Comparison of ENCODE assay signal across 10 mouse cellular contexts in the genomic region with DNA sequence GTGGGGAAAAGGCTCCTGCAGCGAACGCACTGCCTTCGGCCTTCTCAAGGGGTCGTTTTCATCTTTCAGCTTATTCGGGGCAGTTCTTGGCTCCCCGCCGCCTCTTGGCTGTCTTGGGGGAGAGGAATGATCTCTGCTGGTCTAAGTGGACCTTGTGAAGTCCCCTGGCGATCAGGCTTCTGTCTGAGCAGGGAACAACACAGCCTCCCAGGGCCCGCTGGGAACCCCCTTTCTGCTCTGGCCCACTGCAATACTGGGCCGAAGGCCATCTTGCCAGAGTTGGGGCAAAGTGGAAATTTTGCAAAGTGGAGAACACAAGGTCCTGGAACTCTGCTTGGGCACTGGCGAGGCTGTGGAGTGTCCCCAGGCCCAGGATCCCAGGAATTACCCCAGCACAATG. TPM values are rescaled to one million over a fixed set of nuclear protein-coding genes. Genes with fewer than 3 reads are reported as not detected.
DNase-seq lines count a peak whose midpoint lies in the region; ATAC-seq and TF ChIP-seq lines count a peak whose summit lies in the region.
"Had no signal": no experiment of that assay in that cellular context is flagged by ENCODE, and none has a peak within 500 bp of the region (broad histone marks: within the 10 kb centered on the region; RNA-seq: fewer than 3 reads in every experiment).

No protein-coding gene starts in this region.

- no peaks in the 10 kb centered on the region for H3K9me3 ChIP-seq in kidney, embryonic 16.5 days (ENCODE audit: low read length)
- no peaks in the 10 kb centered on the region for H3K9me3 ChIP-seq in embryonic facial prominence, embryonic 14.5 days (ENCODE audit: control insufficient read depth, low read length)

- peak overlapping the region; percentile 10; the same call in 1 of the 2 replicates for H3K9ac ChIP-seq in kidney, embryonic 16.5 days (replicated peaks; ENCODE audit: low read length)
- H3K9ac ChIP-seq in embryonic facial prominence, embryonic 14.5 days (ENCODE audit: low read depth, low read length): no peak overlapping the region

- H3K4me3 ChIP-seq in cerebellum, adult 2 months (replicated peaks; ENCODE audit: insufficient read depth, low read depth, low read length): no peak overlapping the region
- H3K4me3 ChIP-seq in kidney, embryonic 16.5 days (ENCODE audit: low read length): no peak overlapping the region
- no peak overlapping the region for H3K4me3 ChIP-seq in embryonic facial prominence, embryonic 14.5 days (ENCODE audit: low read depth, low read length)

- no peak overlapping the region for H3K4me2 ChIP-seq in kidney, embryonic 16.5 days (replicated peaks; ENCODE audit: low read depth, low read length)
- no peak overlapping the region for H3K4me2 ChIP-seq in embryonic facial prominence, embryonic 14.5 days (ENCODE audit: low read depth, low read length)

- peak; percentile 30 to 31 for DNase-seq in cerebellum, adult 2 months
- DNase-seq in kidney, adult 9 months: no peak
- DNase-seq in adipocyte (ENCODE audit: low spot score): peak; percentile 60
- DNase-seq in embryonic facial prominence, embryonic 14.5 days (ENCODE audit: low spot score): no peak
- no peak for DNase-seq in c-Kit-positive CD71-positive TER-119-positive erythroid progenitor cells, embryonic 14.5 days (ENCODE audit: low spot score)
- DNase-seq in urinary bladder, postnatal 10 days (ENCODE audit: low spot score): no peak
- DNase-seq: lung, postnatal 4 days; retina, postnatal 1 day had no signal

- no peaks in the 10 kb centered on the region for H3K36me3 ChIP-seq in kidney, embryonic 16.5 days (ENCODE audit: insufficient read depth, low read length)
- H3K36me3 ChIP-seq in embryonic facial prominence, embryonic 14.5 days (ENCODE audit: control insufficient read depth, insufficient read depth, low read length): no peaks in the 10 kb centered on the region

- TF ChIP-seq CTCF in cerebellum, adult 2 months (IDR thresholded peaks at IDR 0.05; ENCODE audit: borderline replicate concordance, insufficient read depth, low read depth, low read length): no peak

- WGBS in cerebellum, adult 2 months: 25% methylated on average over 11 of the region's 11 CpGs
- WGBS in kidney, embryonic 16.5 days: 72% methylated on average over 11 of the region's 11 CpGs
- 74% methylated on average over 11 of the region's 11 CpGs for WGBS in embryonic facial prominence, embryonic 14.5 days

- no peaks in the 10 kb centered on the region for H3K27me3 ChIP-seq in cerebellum, adult 2 months (ENCODE audit: control insufficient read depth, insufficient read depth, low read length)
- no peaks in the 10 kb centered on the region for H3K27me3 ChIP-seq in kidney, embryonic 16.5 days (ENCODE audit: insufficient read depth, low read length)
- H3K27me3 ChIP-seq in embryonic facial prominence, embryonic 14.5 days (replicated peaks; ENCODE audit: control insufficient read depth, insufficient read depth, low read length): no peaks in the 10 kb centered on the region

- TF ChIP-seq POLR2A in cerebellum, adult 2 months (IDR thresholded peaks at IDR 0.05; ENCODE audit: borderline replicate concordance, insufficient read depth, low read length): no peak

- peaks cover 87% of the 10 kb centered on the region for H3K4me1 ChIP-seq in cerebellum, adult 2 months (ENCODE audit: control insufficient read depth, insufficient read depth, low read length)
- peaks cover 86% of the 10 kb centered on the region for H3K4me1 ChIP-seq in kidney, embryonic 16.5 days (ENCODE audit: insufficient read depth, low read length)
- peaks cover 31% of the 10 kb centered on the region for H3K4me1 ChIP-seq in embryonic facial prominence, embryonic 14.5 days (ENCODE audit: control insufficient read depth, insufficient read depth, low read length)

- no peak for ATAC-seq in cerebellum, adult (ENCODE audit: insufficient number of reproducible peaks, low FRiP score, low TSS enrichment)
- ATAC-seq in kidney, embryonic 16.5 days (ENCODE audit: low FRiP score, low TSS enrichment): no peak
- ATAC-seq in embryonic facial prominence, embryonic 14.5 days (ENCODE audit: low read depth): no peak

- peak overlapping the region; percentile 45; the same call in 1 of the 2 replicates for H3K27ac ChIP-seq in cerebellum, adult 2 months (ENCODE audit: insufficient read depth, low read length)
- peak overlapping the region; percentile 25; the same call in 1 of the 2 replicates for H3K27ac ChIP-seq in kidney, embryonic 16.5 days (ENCODE audit: low read length)
- 0 out of 2 replicates have a peak overlapping the region, but pooled peaks have one; percentile 28 for H3K27ac ChIP-seq in embryonic facial prominence, embryonic 14.5 days (replicated peaks; ENCODE audit: low read depth, low read length)

RNA-seq across cellular contexts. Expression of gene Gm21969, which starts 18.3 kb away (rescaled TPM):
- polyA plus RNA-seq in cerebellum, adult 2 months (2012; rRNA removed): 0.03 and 0.05 TPM in 2 replicates
- not detected in 2 replicates for polyA plus RNA-seq in kidney, embryonic 16.5 days (2015; fragmentation: Nextera tagmentation; extraction: Ambion mirVana)
- polyA plus RNA-seq in embryonic facial prominence, embryonic 14.5 days (2014; fragmentation: Nextera tagmentation; extraction: Ambion mirVana): not detected in 2 replicates

RNA-seq across cellular contexts. Expression of gene Aldh4a1, which starts 38.0 kb away (rescaled TPM):
- polyA plus RNA-seq in cerebellum, adult 2 months (2012; rRNA removed): 22.5 and 25.2 TPM in 2 replicates
- 133 and 149 TPM in 2 replicates for polyA plus RNA-seq in kidney, embryonic 16.5 days (2015; fragmentation: Nextera tagmentation; extraction: Ambion mirVana)
- 21.1 and 23.9 TPM in 2 replicates for polyA plus RNA-seq in embryonic facial prominence, embryonic 14.5 days (2014; fragmentation: Nextera tagmentation; extraction: Ambion mirVana)

RNA-seq across cellular contexts. Expression of gene Iffo2, which starts 54.4 kb away (rescaled TPM):
- polyA plus RNA-seq in cerebellum, adult 2 months (2012; rRNA removed): 19.1 and 20.3 TPM in 2 replicates
- 3.2 and 3.7 TPM in 2 replicates for polyA plus RNA-seq in kidney, embryonic 16.5 days (2015; fragmentation: Nextera tagmentation; extraction: Ambion mirVana)
- polyA plus RNA-seq in embryonic facial prominence, embryonic 14.5 days (2014; fragmentation: Nextera tagmentation; extraction: Ambion mirVana): 4.8 and 5.8 TPM in 2 replicates

Comparison
In these comparisons a context has a peak if more than half of its experiments do, and no peak if none do; other contexts are left out.
1. DNase-seq: peak in cerebellum, adult 2 months (2 of 2) and adipocyte (single experiment); none in kidney, adult 9 months (single experiment), embryonic facial prominence, embryonic 14.5 days (single experiment), c-Kit-positive CD71-positive TER-119-positive erythroid progenitor cells, embryonic 14.5 days (single experiment) and urinary bladder, postnatal 10 days (single experiment).
2. Peak in every context shown above with its lines, with median percentiles within 50 percentile points of each other: H3K27ac ChIP-seq.